Mouse (Mus musculus): ENCODE measurements around the gene Olah. TPM values are rescaled to one million over a fixed set of nuclear protein-coding genes. Genes with fewer than 3 reads are reported as not detected.

Olah gene
- polyA plus RNA-seq, 1 experiment from 2014 or later, result not detected

DNA sequence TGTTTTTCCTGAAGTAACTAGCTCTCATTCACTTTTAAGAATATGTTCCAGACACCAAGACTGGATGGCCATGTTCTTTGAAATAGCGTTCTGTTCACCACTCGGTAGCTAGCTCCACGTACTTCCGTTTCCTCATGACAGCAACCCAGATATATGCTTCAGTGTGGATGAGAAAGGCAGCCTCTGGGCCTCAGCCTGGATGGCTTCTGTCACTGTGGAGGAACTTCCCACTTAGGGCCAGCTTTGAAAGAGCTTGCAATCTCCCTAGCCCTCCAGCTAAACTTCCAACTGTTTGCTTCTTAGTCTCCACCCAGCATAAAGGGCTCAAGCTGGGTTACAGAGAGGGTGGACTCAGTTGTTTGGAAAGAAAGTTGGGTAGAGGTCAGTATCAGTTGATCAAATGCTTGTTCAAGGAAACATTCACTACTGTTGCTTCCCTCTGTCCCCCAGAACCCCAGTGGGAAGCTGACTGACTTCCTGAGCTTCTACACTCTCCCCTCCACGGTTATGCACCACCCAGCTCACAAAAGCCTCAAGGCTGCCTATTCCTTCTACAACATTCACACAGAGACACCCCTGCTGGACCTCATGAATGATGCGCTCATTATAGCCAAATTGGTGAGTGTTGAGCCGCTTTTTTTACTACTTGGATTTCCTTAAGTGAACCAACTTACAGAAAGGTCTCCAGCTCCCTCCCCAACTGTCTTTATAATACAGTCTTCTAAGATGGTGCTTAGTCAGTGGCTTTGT is 72.5 kb downstream of the Olah start:
- no peak overlapping the region for H3K4me2 ChIP-seq (ENCODE audit: low read depth, severe bottlenecking)
- H3K27me3 ChIP-seq (ENCODE audit: control insufficient read depth, insufficient read depth, low read length), result no peaks in the 10 kb centered on the region
- peaks cover 10% of the 10 kb centered on the region; the same call in 1 of the 2 replicates for H3K36me3 ChIP-seq (ENCODE audit: control insufficient read depth, insufficient read depth, low read length)
- H3K4me1 ChIP-seq (ENCODE audit: control insufficient read depth, insufficient read depth, low read length), result no peaks in the 10 kb centered on the region
- H3K27ac ChIP-seq (replicated peaks; ENCODE audit: low read depth, low read length), result no peak overlapping the region
- 96% methylated on average over 7 of the region's 7 CpGs for WGBS
- DNase-seq (ENCODE audit: low spot score) (no peak), ATAC-seq (ENCODE audit: insufficient number of reproducible peaks, low FRiP score, low TSS enrichment, low read depth) (no peak)
- H3K9ac ChIP-seq (ENCODE audit: low read length), result no peak overlapping the region
- no peak overlapping the region for H3K4me3 ChIP-seq (ENCODE audit: low read depth, low read length)
- H3K9me3 ChIP-seq (ENCODE audit: control insufficient read depth, low read length), result no peaks in the 10 kb centered on the region

DNA sequence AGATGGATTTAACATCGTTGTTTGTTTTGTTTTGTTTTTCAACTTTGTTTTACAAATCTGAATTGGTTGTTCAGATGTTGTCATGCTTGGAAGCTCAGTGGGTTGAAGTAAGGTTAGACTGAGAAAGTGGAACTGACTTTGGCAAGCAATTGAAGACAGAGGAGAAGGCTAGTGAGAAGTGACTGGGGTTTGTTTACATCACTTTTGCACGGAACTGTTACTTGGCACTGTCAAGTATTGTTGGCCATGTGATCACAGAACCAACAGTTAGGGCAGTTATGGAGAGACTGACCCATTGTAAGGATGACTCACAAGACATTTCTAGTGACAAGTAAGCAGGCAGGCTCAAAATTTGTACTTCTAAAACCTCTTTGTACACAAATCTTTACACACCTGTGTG is 73.9 kb downstream of the Olah start:
- Histone ChIP-seq H3K4me2 (ENCODE audit: low read depth, severe bottlenecking) (no peak overlapping the region), H3K27me3 (ENCODE audit: control insufficient read depth, insufficient read depth, low read length) (no peaks in the 10 kb centered on the region), H3K4me1 (ENCODE audit: control insufficient read depth, insufficient read depth, low read length) (no peaks in the 10 kb centered on the region), H3K27ac (replicated peaks; ENCODE audit: low read depth, low read length) (no peak overlapping the region), H3K9me3 (ENCODE audit: control insufficient read depth, low read length) (no peaks in the 10 kb centered on the region), H3K36me3 (ENCODE audit: control insufficient read depth, insufficient read depth, low read length) (peaks cover 3% of the 10 kb centered on the region; the same call in 1 of the 2 replicates), H3K4me3 (ENCODE audit: low read depth, low read length) (no peak overlapping the region), H3K9ac (ENCODE audit: low read length) (no peak overlapping the region)
- ATAC-seq (ENCODE audit: insufficient number of reproducible peaks, low FRiP score, low TSS enrichment, low read depth) (no peak), DNase-seq (ENCODE audit: low spot score) (no peak)
- WGBS, result 90% methylated on average over 2 of the region's 2 CpGs

DNA sequence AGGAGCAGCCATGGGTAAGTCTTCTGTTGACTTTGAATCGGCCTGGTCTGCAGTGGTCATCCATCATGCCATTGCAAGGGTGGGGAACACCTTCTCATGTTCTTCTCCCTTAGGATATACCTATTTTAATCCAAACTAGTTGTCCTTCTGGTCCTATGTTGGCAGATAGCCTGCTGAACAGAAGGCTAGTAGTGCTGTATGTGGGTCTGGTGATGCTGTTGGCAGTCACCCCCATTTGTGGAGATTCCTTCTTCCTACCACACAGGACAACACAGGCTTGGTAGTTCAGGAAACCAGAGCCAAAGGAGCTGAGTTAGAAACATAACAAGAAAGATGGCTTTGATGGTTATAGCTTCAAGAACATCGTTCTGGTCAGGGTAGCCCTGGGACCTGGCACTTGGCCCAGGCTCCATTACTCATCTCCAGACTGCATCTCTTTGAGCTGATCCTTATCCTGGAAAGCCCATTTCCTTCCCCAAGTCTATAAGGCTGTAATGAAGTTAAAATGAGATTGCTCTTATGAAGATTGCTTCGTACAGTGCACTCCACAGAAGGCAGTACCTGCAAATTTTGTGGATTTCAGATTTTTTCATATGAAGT is 91.5 kb downstream of the Olah start:
- H3K36me3 ChIP-seq (ENCODE audit: control insufficient read depth, insufficient read depth, low read length), result peaks cover 2% of the 10 kb centered on the region; the same call in 1 of the 2 replicates
- no peaks in the 10 kb centered on the region for H3K27me3 ChIP-seq (ENCODE audit: control insufficient read depth, insufficient read depth, low read length)
- no peak for DNase-seq (ENCODE audit: low spot score)
- no peaks in the 10 kb centered on the region for H3K9me3 ChIP-seq (ENCODE audit: control insufficient read depth, low read length)
- WGBS, result 84% methylated on average over 3 of the region's 3 CpGs
- no peak overlapping the region for H3K4me3 ChIP-seq (ENCODE audit: low read depth, low read length)
- no peak for ATAC-seq (ENCODE audit: insufficient number of reproducible peaks, low FRiP score, low TSS enrichment, low read depth)
- H3K27ac ChIP-seq (replicated peaks; ENCODE audit: low read depth, low read length), result no peak overlapping the region
- H3K4me2 ChIP-seq (ENCODE audit: low read depth, severe bottlenecking), result no peak overlapping the region
- no peak overlapping the region for H3K9ac ChIP-seq (ENCODE audit: low read length)
- H3K4me1 ChIP-seq (ENCODE audit: control insufficient read depth, insufficient read depth, low read length), result no peaks in the 10 kb centered on the region

DNA sequence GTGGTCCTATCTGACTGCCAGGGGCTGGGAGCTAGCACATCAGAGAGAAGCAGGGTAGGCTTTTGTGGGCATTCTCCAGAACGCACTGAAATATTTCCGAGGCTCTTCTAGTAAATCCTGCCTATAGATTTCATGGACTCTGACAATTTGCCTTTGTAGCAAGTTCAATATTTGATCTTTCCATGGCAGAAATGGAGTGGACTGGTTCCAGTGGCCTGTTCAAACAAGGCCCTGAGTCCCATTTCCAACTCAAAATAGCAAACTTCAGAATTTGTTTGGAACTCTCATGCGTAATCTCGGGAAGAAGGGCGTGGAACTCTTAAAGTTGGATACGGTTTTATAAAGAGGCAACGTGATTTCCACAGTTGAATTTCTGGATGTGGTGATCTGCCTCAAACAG is 101.2 kb downstream of the Olah start:
- Histone ChIP-seq H3K27ac (replicated peaks; ENCODE audit: low read depth, low read length) (no peak overlapping the region), H3K9me3 (ENCODE audit: control insufficient read depth, low read length) (no peaks in the 10 kb centered on the region), H3K36me3 (ENCODE audit: control insufficient read depth, insufficient read depth, low read length) (no peaks in the 10 kb centered on the region), H3K27me3 (ENCODE audit: control insufficient read depth, insufficient read depth, low read length) (no peaks in the 10 kb centered on the region), H3K4me1 (ENCODE audit: control insufficient read depth, insufficient read depth, low read length) (no peaks in the 10 kb centered on the region), H3K4me3 (ENCODE audit: low read depth, low read length) (no peak overlapping the region), H3K9ac (ENCODE audit: low read length) (no peak overlapping the region), H3K4me2 (ENCODE audit: low read depth, severe bottlenecking) (no peak overlapping the region)
- WGBS, result 93% methylated on average over 7 of the region's 7 CpGs
- no peak for DNase-seq (ENCODE audit: low spot score)
- no peak for ATAC-seq (ENCODE audit: insufficient number of reproducible peaks, low FRiP score, low TSS enrichment, low read depth)

DNA sequence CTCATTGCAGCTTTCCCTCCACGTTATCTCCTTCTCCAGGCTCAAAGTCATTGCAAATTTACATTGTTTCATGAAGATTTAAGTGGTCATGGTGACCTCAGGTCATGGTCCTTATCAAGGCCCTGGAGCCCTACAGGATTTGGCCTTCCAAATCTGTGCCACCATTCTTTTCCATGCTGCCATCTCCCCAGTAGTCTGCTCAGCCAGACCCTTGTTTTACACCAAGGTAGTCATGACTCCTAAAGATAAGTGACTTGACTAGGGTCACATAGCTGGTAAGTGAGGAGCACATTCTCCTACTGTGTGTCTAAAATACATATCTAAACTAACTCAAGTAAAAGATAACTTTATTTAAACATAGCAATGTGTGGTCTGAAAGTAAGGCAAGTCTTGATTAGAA is 104.8 kb downstream of the Olah start:
- DNase-seq (ENCODE audit: low spot score) (no peak), ATAC-seq (ENCODE audit: insufficient number of reproducible peaks, low FRiP score, low TSS enrichment, low read depth) (no peak)
- Histone ChIP-seq H3K36me3 (ENCODE audit: control insufficient read depth, insufficient read depth, low read length) (no peaks in the 10 kb centered on the region), H3K4me3 (ENCODE audit: low read depth, low read length) (no peak overlapping the region), H3K4me1 (ENCODE audit: control insufficient read depth, insufficient read depth, low read length) (no peaks in the 10 kb centered on the region), H3K27me3 (ENCODE audit: control insufficient read depth, insufficient read depth, low read length) (no peaks in the 10 kb centered on the region), H3K27ac (replicated peaks; ENCODE audit: low read depth, low read length) (no peak overlapping the region), H3K4me2 (ENCODE audit: low read depth, severe bottlenecking) (no peak overlapping the region), H3K9ac (ENCODE audit: low read length) (no peak overlapping the region), H3K9me3 (ENCODE audit: control insufficient read depth, low read length) (no peaks in the 10 kb centered on the region)
- 85% methylated on average over 1 of the region's 1 CpGs for WGBS

Other genes with a start within 250 kb of the Olah start
- 35.1 and 35.5 TPM in 2 replicates for gene Nmt2, start 113.0 kb downstream of the Olah start, polyA plus RNA-seq (2014; fragmentation: Nextera tagmentation; extraction: Ambion mirVana)
- 18.7 and 22.3 TPM in 2 replicates for gene Rpp38, start 64.6 kb downstream of the Olah start, polyA plus RNA-seq (2014; fragmentation: Nextera tagmentation; extraction: Ambion mirVana)
- not detected in 2 replicates for gene Acbd7, start 61.0 kb downstream of the Olah start, polyA plus RNA-seq (2014; fragmentation: Nextera tagmentation; extraction: Ambion mirVana)
- gene Meig1, start 25.4 kb upstream of the Olah start, polyA plus RNA-seq (2014; fragmentation: Nextera tagmentation; extraction: Ambion mirVana), result not detected in 2 replicates
- gene Dclre1c, start 26.9 kb upstream of the Olah start, polyA plus RNA-seq (2014; fragmentation: Nextera tagmentation; extraction: Ambion mirVana), result 5.5 and 5.6 TPM in 2 replicates
- gene Suv39h2, start 77.8 kb upstream of the Olah start, polyA plus RNA-seq (2014; fragmentation: Nextera tagmentation; extraction: Ambion mirVana), result 46.4 and 49.2 TPM in 2 replicates
- 7.9 and 8.0 TPM in 2 replicates for gene Gm45902, start 115.6 kb upstream of the Olah start, polyA plus RNA-seq (2014; fragmentation: Nextera tagmentation; extraction: Ambion mirVana)
- gene Hspa14, start 115.6 kb upstream of the Olah start, polyA plus RNA-seq (2014; fragmentation: Nextera tagmentation; extraction: Ambion mirVana), result 120 and 122 TPM in 2 replicates
- not detected in 2 replicates for gene Cdnf, start 115.8 kb upstream of the Olah start, polyA plus RNA-seq (2014; fragmentation: Nextera tagmentation; extraction: Ambion mirVana)
- gene Fam107b, start 173.3 kb upstream of the Olah start, polyA plus RNA-seq (2014; fragmentation: Nextera tagmentation; extraction: Ambion mirVana), result 61.0 and 61.9 TPM in 2 replicates

Data from limb, embryonic 11.5 days (tissue).